Mouse (Mus musculus): ENCODE measurements around the gene Bcor. TPM values are rescaled to one million over a fixed set of nuclear protein-coding genes. Genes with fewer than 3 reads are reported as not detected.
A peak's percentile ranks its signal among the peaks of the same experiment; 100 is the strongest.

Gene Bcor
- total RNA-seq, 1 experiment from 2014 or later: 42.0 TPM

DNA sequence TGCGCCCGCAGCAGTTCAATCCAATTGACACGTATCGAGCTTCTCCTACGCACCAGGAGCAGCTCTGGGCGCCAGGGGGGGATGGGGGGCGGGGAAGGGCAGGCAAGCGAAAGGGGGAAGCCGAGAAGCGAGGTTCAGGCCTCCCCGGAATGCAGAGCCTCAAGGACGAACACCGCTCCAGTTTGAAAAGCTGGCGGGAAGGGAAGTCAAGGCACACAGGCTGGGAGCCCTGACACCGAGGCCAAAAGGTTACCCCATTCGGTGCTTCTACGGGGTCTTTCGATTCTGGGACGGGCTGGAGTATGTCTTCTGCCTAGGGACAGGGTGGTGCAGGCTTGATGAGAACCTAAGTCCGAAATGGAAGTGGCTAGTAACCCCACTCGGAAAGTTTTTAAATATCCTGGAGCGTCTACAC, 78.4 kb downstream of the Bcor start:
- no peak for ATAC-seq (replicated peaks in 1 of 2; ENCODE audit: insufficient read depth in 1 of 2, low FRiP score in 2 of 2, low TSS enrichment in 1 of 2, low read depth in 1 of 2, poor library complexity in 2 of 2, severe bottlenecking in 2 of 2)

GRCm38 (mm10) chrX:12080904-12081740, 79.0 kb downstream of the Bcor start:
- peak in 1 of 2 experiments; percentile 36; a peak in 1 of 4 replicates for ATAC-seq (replicated peaks in 1 of 2; ENCODE audit: insufficient read depth in 1 of 2, low FRiP score in 2 of 2, low TSS enrichment in 1 of 2, low read depth in 1 of 2, poor library complexity in 2 of 2, severe bottlenecking in 2 of 2)

DNA sequence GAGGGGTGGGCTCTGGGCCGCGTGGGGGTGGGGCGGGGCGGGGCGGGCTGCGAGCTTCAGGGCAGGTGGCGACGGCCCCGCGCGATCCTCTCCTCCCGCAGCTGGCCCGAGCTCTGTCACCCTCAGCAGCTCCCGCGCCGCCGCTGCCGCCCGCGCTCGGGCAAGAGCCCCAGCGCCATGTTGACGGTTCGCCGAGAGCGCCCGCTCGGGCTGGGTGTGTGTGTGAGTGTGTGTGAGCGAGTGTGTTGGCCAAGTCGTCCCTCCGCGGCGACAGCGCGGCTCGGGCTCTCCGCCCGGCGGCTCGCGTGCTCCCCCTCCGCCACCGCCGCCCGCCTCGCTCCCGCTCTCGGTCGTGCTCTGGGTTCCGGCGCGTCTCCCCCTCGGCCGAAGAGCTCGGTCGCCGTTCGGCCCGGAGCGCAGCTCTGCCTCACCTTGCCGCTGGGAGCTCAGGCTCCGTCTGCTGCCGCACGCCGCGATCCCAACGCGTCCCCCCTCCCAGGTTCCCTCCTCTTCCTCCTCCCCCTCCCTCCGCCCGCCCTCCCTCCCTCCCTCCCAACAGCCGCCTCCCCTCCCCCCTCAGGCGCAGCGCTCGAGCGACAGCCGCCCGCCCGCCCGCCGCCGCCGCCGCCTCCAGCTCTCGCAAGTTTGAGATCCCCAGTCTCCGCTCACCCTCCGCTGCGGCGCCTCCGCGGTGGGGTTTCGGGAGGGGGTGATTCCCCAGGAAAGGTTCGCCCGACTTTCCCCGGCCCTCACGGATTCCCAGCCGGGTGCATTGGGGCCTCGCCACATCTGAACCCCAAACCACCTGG, 79.9 kb downstream of the Bcor start:
- ATAC-seq (replicated peaks in 1 of 2; ENCODE audit: insufficient read depth in 1 of 2, low FRiP score in 2 of 2, low TSS enrichment in 1 of 2, low read depth in 1 of 2, poor library complexity in 2 of 2, severe bottlenecking in 2 of 2): no peak

GRCm38 (mm10) chrX:12079309-12080094, 80.7 kb downstream of the Bcor start:
- ATAC-seq (replicated peaks in 1 of 2; ENCODE audit: insufficient read depth in 1 of 2, low FRiP score in 2 of 2, low TSS enrichment in 1 of 2, low read depth in 1 of 2, poor library complexity in 2 of 2, severe bottlenecking in 2 of 2): no peak

GRCm38 (mm10) chrX:12079059-12079308, 81.2 kb downstream of the Bcor start:
- ATAC-seq (replicated peaks in 1 of 2; ENCODE audit: insufficient read depth in 1 of 2, low FRiP score in 2 of 2, low TSS enrichment in 1 of 2, low read depth in 1 of 2, poor library complexity in 2 of 2, severe bottlenecking in 2 of 2): no peak

DNA sequence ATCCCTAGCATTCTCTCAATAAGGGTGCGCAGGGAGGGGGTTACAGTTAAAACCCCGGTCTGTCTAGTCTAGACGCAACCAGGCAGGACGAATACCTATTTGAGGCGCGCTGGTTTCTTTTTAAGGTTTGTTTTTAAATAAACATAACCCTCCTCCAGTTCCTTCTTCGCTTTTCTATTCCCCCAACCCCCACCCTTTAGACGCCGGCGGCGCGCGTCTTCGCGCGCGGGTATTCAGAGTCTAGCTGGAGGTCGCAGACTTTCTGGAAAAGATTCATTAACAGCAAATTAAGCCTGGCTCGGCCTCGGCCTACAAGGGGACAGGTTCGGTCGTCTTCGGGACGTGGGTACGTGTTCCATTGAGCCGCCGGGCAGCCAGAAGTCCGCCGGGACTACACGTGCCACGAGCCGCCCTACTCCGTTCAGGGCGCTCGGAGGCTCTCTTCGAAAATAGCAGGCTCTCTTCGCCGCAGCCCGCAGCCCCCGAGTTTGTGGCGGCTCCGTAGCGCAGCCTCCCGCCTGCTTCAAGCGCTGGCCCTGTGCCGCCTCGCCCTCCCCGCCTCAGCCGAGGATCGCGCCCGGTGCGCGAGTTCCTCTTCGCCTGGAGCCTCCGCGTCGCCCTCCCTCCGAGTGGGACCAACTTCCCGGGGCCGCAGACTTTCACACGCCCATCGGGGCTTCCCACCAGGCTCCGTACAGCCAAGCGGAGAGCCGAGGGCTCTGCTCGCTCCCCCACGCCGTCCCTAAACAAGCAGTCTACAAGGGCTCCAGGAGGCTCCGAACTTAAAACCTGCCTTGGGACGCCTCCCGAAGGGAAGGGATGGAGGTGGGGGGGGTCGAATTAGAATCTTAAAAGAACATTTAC, 81.7 kb downstream of the Bcor start:
- ATAC-seq (replicated peaks in 1 of 2; ENCODE audit: insufficient read depth in 1 of 2, low FRiP score in 2 of 2, low TSS enrichment in 1 of 2, low read depth in 1 of 2, poor library complexity in 2 of 2, severe bottlenecking in 2 of 2): peak in 1 of 2 experiments; percentile 16; a peak in 1 of 4 replicates

GRCm38 (mm10) chrX:12077601-12077980, 82.6 kb downstream of the Bcor start:
- ATAC-seq (replicated peaks in 1 of 2; ENCODE audit: insufficient read depth in 1 of 2, low FRiP score in 2 of 2, low TSS enrichment in 1 of 2, low read depth in 1 of 2, poor library complexity in 2 of 2, severe bottlenecking in 2 of 2): no peak

DNA sequence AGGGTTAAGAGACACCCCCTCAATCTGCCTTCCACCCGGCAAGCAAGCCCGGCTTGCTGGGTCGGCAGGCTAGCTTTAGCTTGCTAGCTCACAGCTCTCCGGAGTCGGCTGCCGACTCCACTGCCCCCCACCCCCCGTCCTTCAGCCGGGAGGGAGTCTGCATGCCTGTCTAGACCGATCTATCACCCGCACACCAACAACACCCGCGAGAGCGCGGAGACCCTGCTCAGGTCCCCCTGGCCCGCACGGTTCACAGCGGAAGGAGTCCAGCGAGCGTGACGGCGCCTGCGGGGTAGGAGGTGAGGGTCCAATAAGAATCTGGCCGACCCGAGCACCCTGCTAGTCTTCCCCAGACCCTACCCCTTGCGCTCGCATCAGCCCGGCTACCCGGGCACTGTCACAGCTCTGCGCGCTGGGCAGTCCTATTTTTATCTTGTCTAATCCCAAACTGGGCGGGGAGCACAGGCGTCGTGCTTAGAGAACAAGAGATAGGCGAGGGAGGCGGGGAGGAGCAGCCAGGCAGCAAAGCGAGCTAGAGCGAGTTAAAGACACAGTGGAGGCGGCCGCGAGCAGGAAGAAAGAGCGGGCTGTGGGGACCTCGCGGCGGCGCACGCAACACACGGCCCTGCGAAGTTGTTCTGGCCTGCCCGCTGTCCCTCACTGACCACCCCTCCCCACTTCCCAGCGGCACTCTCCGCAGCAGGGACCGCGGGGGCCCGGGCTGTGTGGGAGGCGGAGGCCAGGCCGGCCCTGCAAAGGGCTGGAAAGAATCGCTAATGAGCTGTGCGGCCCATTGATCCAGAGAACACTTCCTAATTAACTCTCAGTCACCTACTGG, 83.2 kb downstream of the Bcor start:
- ATAC-seq (replicated peaks in 1 of 2; ENCODE audit: insufficient read depth in 1 of 2, low FRiP score in 2 of 2, low TSS enrichment in 1 of 2, low read depth in 1 of 2, poor library complexity in 2 of 2, severe bottlenecking in 2 of 2): peak; percentile 18 to 19; a peak in 2 of 4 replicates

DNA sequence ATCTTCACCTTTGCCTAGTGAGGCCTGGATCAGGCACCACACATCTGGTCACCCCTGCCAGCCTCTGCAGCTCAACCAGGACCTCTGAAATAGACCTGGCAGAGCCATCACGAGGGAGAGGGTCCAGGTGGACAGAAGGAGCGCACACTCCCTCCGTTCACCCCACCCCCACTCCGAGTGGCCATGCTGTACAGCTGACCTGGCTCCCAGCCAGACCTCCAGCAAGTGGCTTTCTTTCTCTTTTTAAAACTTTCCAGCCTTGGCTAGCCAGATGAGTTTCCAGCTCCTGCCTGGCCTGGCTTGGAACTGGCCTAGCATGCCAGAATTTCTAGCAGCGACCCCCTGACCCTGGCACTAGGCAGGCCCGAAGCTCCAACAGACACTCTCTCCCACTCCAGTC, 87.4 kb downstream of the Bcor start:
- no peak for ATAC-seq (replicated peaks in 1 of 2; ENCODE audit: insufficient read depth in 1 of 2, low FRiP score in 2 of 2, low TSS enrichment in 1 of 2, low read depth in 1 of 2, poor library complexity in 2 of 2, severe bottlenecking in 2 of 2)

DNA sequence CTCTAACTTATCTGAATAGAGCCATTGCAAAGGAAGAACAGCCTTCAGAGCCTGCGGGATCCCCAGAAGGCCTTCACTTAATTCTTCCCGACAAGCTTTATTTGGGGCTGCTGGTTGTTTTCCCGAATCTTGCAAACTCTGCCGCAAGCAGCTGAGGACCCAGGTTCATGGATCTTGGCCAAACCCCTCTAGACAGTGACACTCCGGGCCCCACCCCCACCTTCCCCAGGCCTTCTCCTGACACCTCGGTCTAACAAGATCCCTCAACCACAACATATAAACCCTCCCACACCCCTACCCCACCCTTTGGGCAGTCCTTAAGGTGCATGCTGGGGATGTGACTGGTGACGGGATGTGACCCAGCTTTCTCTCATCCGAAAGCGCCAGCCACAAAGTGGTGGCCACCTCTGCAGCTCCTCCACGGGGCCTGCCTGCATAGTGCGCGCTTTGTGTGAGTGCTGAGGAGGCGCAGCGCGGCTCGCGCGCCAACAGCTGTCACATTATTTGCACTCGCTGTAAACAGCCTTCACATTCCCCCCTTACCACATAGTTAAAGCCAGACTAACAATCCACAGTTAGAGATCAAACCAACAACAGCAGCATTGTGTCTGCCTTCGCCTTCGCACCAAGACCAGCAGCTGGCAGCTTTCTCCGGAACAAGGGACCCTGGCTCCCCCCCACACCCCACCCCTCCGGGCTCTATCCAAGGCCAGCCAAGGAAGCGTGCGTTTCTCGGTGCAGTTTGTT, 91.0 kb downstream of the Bcor start:
- no peak for ATAC-seq (replicated peaks in 1 of 2; ENCODE audit: insufficient read depth in 1 of 2, low FRiP score in 2 of 2, low TSS enrichment in 1 of 2, low read depth in 1 of 2, poor library complexity in 2 of 2, severe bottlenecking in 2 of 2)

GRCm38 (mm10) chrX:12067851-12068510, 92.2 kb downstream of the Bcor start:
- no peak for ATAC-seq (replicated peaks in 1 of 2; ENCODE audit: insufficient read depth in 1 of 2, low FRiP score in 2 of 2, low TSS enrichment in 1 of 2, low read depth in 1 of 2, poor library complexity in 2 of 2, severe bottlenecking in 2 of 2)

DNA sequence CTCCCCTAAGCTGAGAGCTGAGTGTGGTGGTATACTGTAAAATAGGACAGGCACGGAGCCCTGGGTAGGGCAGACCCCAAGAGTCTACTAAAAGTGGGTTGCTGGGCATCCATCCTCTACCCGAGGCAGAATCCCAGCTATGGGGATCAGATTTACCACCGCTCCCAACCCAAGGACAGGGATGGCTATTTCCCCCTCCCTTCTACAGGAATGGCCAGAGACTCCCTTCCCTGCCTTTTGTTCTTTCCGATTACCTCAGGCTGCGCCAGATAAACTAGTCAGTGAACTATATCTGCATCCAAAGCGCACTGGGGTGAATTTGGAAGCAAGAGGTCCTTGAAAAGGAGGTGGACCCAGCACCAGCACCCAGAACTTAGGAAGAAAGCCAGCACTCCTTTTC, 93.1 kb downstream of the Bcor start:
- no peak for ATAC-seq (replicated peaks in 1 of 2; ENCODE audit: insufficient read depth in 1 of 2, low FRiP score in 2 of 2, low TSS enrichment in 1 of 2, low read depth in 1 of 2, poor library complexity in 2 of 2, severe bottlenecking in 2 of 2)

DNA sequence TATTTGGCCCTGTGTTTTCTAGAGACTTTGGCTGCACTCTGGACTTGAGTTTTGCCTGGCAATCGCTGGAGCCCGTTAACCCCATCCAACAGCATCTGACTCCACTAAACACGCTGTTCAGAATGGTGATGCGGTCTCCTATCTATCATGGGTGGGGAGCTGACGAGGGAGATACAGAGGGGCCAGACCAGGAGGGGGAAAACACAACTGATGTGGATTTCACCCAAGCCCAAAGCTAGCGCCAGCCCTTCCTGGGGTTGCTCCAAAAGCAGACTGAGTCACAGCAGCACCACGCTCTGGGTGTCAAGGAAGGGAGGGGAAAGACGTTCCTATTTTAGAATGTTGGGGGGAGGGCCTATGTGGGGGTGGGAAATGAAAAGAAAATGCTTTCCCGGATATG, 94.4 kb downstream of the Bcor start:
- ATAC-seq (replicated peaks in 1 of 2; ENCODE audit: insufficient read depth in 1 of 2, low FRiP score in 2 of 2, low TSS enrichment in 1 of 2, low read depth in 1 of 2, poor library complexity in 2 of 2, severe bottlenecking in 2 of 2): no peak

GRCm38 (mm10) chrX:12062932-12063260, 97.3 kb downstream of the Bcor start:
- no peak for ATAC-seq (replicated peaks in 1 of 2; ENCODE audit: insufficient read depth in 1 of 2, low FRiP score in 2 of 2, low TSS enrichment in 1 of 2, low read depth in 1 of 2, poor library complexity in 2 of 2, severe bottlenecking in 2 of 2)

GRCm38 (mm10) chrX:12062121-12062931, 97.8 kb downstream of the Bcor start:
- ATAC-seq (replicated peaks in 1 of 2; ENCODE audit: insufficient read depth in 1 of 2, low FRiP score in 2 of 2, low TSS enrichment in 1 of 2, low read depth in 1 of 2, poor library complexity in 2 of 2, severe bottlenecking in 2 of 2): no peak
